Mouse (Mus musculus) forebrain, embryonic 14.5 days (tissue): ENCODE measurements around the gene Cers6. TPM values are rescaled to one million over a fixed set of nuclear protein-coding genes. Genes with fewer than 3 reads are reported as not detected.

Source experiments
- ATAC-seq: fragments of 200-750 bp; cut with Nextera tagmentation; 2 replicates; pipeline ENCODE4 v1.8.0; 2017; ENCODE audit warnings: mild to moderate bottlenecking, moderate library complexity
- DNase-seq: peaks from one replicate; pipeline ENCODE4 v3.0.0-alpha.2; 2015; ENCODE audit warnings: low spot score
- H3K27ac ChIP-seq: fragments of 300-500 bp; sonication (generic); 2 replicates; pipeline ENCODE4 v1.5.1; 2014; ENCODE audit warnings: low read depth, mild to moderate bottlenecking, control low read depth, low read length, moderate library complexity
- H3K27me3 ChIP-seq: fragments of 300-500 bp; sonication (generic); replicated peaks from 2 replicates; pipeline ENCODE4 v1.6.1; 2014; ENCODE audit warnings: low read length, control low read depth, mixed read lengths; ENCODE audit not compliant: control insufficient read depth, insufficient read depth
- H3K36me3 ChIP-seq: fragments of 300-500 bp; sonication (generic); 2 replicates; pipeline ENCODE4 v1.6.1; 2014; ENCODE audit warnings: low read length, control low read depth; ENCODE audit not compliant: control insufficient read depth, insufficient read depth
- H3K4me1 ChIP-seq: fragments of 300-500 bp; sonication (generic); 2 replicates; pipeline ENCODE4 v1.6.1; 2014; ENCODE audit warnings: antibody characterized with exemption, low read length, control low read depth; ENCODE audit not compliant: control insufficient read depth, insufficient read depth
- H3K4me2 ChIP-seq: fragments of 300-500 bp; sonication (generic); 2 replicates; pipeline ENCODE4 v1.6.1; 2014; ENCODE audit warnings: mild to moderate bottlenecking, control low read depth, low read length
- H3K4me3 ChIP-seq: fragments of 300-500 bp; sonication (generic); 2 replicates; pipeline ENCODE4 v1.5.1; 2014; ENCODE audit warnings: low read depth, low read length, control low read depth
- H3K9ac ChIP-seq: fragments of 300-500 bp; sonication (generic); 2 replicates; pipeline ENCODE4 v1.6.1; 2014; ENCODE audit warnings: mild to moderate bottlenecking, low read length, control low read depth, moderate library complexity
- H3K9me3 ChIP-seq: fragments of 300-500 bp; sonication (generic); replicated peaks from 2 replicates; pipeline ENCODE4 v1.6.1; 2016; ENCODE audit warnings: low read length, control low read depth, mixed read lengths; ENCODE audit not compliant: control insufficient read depth
- WGBS: fragments of 180-500 bp; shearing (Covaris S2); extraction: QIAGEN DNeasy Blood & Tissue Kit; methylation state at CpG from one replicate; pipeline ENCODE4 v1.1.7; 2014; 5-methylcytosine and 5-hydroxymethylcytosine counted together
- polyA plus RNA-seq: library from polyadenylated mRNA; unstranded; fragments of >200 nt; fragmentation: Nextera tagmentation; extraction: Ambion mirVana; gene quantifications from 2 replicates; pipeline ENCODE4 v1.2.1, GENCODE M21; 2014

Gene Cers6
- polyA plus RNA-seq, 1 experiment from 2014 or later = 57.3 TPM

GRCm38 (mm10) chr2:68860391-68860790, 850 bp upstream of the Cers6 start:
- Histone ChIP-seq H3K4me2 (peak overlapping the region; percentile 80), H3K27ac (no peak overlapping the region), H3K9me3 (no peaks in the 10 kb centered on the region), H3K36me3 (no peaks in the 10 kb centered on the region), H3K27me3 (no peaks in the 10 kb centered on the region), H3K9ac (no peak overlapping the region), H3K4me3 (no peak overlapping the region), H3K4me1 (peaks cover 8% of the 10 kb centered on the region; the same call in 1 of the 2 replicates)
- ATAC-seq = no peak
- WGBS = 71% methylated on average over 2 of the region's 2 CpGs
- DNase-seq = no peak

GRCm38 (mm10) chr2:68861721-68862463, 651 bp downstream of the Cers6 start:
- WGBS = under 1% methylated on average over 58 of the region's 64 CpGs
- Histone ChIP-seq H3K27me3 (no peaks in the 10 kb centered on the region), H3K36me3 (no peaks in the 10 kb centered on the region), H3K9ac (peak overlapping the region; percentile 95), H3K9me3 (no peaks in the 10 kb centered on the region), H3K4me1 (peaks cover 8% of the 10 kb centered on the region; the same call in 1 of the 2 replicates), H3K27ac (peak overlapping the region; percentile 81), H3K4me2 (peak overlapping the region; percentile 80), H3K4me3 (peak overlapping the region; percentile 84)
- ATAC-seq = peak; percentile 62
- DNase-seq = peak; percentile 67

- Histone ChIP-seq H3K36me3 (no peaks in the 10 kb centered on the region), H3K27me3 (no peaks in the 10 kb centered on the region), H3K9me3 (no peaks in the 10 kb centered on the region), H3K4me2 (peak overlapping the region; percentile 80), H3K4me1 (peaks cover 8% of the 10 kb centered on the region; the same call in 1 of the 2 replicates), H3K27ac (no peak overlapping the region), H3K9ac (peak overlapping the region; percentile 95), H3K4me3 (peak overlapping the region; percentile 84)
- WGBS = under 1% methylated on average over 15 of the region's 15 CpGs
- peak; percentile 45 for DNase-seq
- ATAC-seq = no peak
Measured at GRCm38 (mm10) chr2:68862464-68863266, 1.4 kb downstream of the Cers6 start.

DNA sequence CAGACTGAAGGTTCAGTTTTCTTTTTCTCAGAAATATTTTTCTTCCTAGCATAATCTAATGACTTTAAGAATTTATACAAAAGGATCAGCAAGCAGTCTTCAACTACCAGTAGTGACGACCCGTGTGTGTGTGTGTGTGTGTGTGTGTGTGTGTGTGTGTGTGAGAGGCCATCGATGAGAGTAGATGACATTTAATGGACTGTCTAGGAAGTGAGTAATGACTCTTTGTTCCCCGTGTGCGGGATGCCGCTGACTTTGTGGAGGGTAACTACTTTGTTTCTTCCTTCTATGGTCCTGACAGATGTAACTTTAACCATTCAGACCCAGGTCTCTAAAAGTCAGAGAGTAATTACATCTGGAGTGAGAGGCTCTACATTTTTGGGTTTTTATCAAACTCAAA, 2.3 kb downstream of the Cers6 start:
- H3K4me2 ChIP-seq = peak overlapping the region; percentile 80
- WGBS = 62% methylated on average over 6 of the region's 6 CpGs
- H3K4me3 ChIP-seq = peak overlapping the region; percentile 84
- H3K4me1 ChIP-seq = peaks cover 8% of the 10 kb centered on the region; the same call in 1 of the 2 replicates
- no peak for DNase-seq
- peak overlapping the region; percentile 95 for H3K9ac ChIP-seq
- H3K9me3 ChIP-seq = no peaks in the 10 kb centered on the region
- no peak overlapping the region for H3K27ac ChIP-seq
- no peaks in the 10 kb centered on the region for H3K27me3 ChIP-seq
- ATAC-seq = no peak
- H3K36me3 ChIP-seq = no peaks in the 10 kb centered on the region

DNA sequence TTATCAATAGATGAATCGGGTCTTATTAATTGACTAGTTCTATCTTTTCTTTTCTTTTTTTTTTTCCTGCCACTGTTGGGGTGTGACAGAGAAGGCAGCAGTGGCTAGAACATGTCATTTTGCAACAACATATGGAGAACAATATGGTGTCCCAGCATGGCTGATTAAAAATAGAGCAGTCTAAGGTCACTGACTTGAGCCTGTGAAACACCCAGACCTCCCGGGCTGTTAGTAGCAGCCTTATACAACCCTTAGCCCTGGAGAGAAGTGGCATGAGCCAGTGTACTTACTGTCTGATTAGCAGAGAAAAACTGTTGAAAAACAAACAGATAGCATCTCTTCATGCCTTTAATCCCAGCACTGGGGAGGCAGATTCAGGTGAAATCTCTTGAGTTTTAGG, 3.1 kb downstream of the Cers6 start:
- 76% methylated on average over 2 of the region's 2 CpGs for WGBS
- Histone ChIP-seq H3K9ac (no peak overlapping the region), H3K27ac (no peak overlapping the region), H3K9me3 (no peaks in the 10 kb centered on the region), H3K4me2 (no peak overlapping the region; the same call in 1 of the 2 replicates), H3K27me3 (no peaks in the 10 kb centered on the region), H3K36me3 (no peaks in the 10 kb centered on the region), H3K4me3 (no peak overlapping the region), H3K4me1 (peaks cover 8% of the 10 kb centered on the region; the same call in 1 of the 2 replicates)
- DNase-seq (no peak), ATAC-seq (no peak)

- Histone ChIP-seq H3K9ac (no peak overlapping the region), H3K4me2 (no peak overlapping the region), H3K4me3 (no peak overlapping the region), H3K9me3 (no peaks in the 10 kb centered on the region), H3K36me3 (no peaks in the 10 kb centered on the region), H3K27me3 (no peaks in the 10 kb centered on the region), H3K27ac (no peak overlapping the region), H3K4me1 (peaks cover 5% of the 10 kb centered on the region; the same call in 1 of the 2 replicates)
- 71% methylated on average over 4 of the region's 4 CpGs for WGBS
- ATAC-seq (no peak), DNase-seq (no peak)
Measured at GRCm38 (mm10) chr2:68867148-68867547, 5.9 kb downstream of the Cers6 start.

DNA sequence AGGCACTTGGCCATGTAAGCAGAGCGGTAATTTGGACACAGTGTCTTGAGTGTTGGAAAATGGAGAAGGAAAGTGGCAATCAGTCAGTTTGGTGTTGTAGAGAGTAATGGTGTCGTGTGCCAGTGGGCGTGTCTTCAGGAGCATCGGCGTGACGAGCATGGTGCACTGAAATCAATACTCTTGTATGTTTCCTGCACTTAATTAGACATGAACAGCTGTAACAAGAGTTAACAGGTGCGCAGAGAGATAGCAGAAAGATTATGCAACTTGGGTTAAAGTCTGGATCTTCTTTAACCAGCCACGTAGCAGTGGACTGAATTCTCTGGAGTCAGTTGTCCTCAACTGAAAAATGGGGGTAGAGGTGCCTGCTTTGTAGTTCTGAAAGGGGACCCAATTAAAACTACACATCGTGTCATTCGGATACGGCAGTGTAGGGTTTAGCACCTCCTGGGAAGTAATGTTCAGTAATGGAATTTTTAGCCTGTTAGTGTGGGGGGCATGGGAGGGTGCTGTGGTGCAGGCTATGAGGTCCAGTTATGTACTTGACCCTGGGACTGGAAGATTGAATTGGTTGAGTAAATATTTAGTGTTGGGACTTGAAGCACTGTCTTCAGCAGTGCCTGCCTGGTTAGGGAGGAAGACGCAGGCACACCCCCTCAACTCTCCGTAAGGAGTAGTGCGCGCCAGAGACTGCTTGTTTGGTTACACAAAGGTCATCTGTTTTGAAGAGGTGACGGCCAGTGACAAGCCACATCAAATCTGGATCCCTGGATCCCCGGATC, 9.9 kb downstream of the Cers6 start:
- Histone ChIP-seq H3K9me3 (no peaks in the 10 kb centered on the region), H3K27ac (no peak overlapping the region), H3K27me3 (no peaks in the 10 kb centered on the region), H3K9ac (no peak overlapping the region), H3K4me2 (no peak overlapping the region), H3K4me3 (no peak overlapping the region), H3K36me3 (no peaks in the 10 kb centered on the region), H3K4me1 (no peaks in the 10 kb centered on the region)
- 80% methylated on average over 17 of the region's 17 CpGs for WGBS
- ATAC-seq = no peak
- no peak for DNase-seq

DNA sequence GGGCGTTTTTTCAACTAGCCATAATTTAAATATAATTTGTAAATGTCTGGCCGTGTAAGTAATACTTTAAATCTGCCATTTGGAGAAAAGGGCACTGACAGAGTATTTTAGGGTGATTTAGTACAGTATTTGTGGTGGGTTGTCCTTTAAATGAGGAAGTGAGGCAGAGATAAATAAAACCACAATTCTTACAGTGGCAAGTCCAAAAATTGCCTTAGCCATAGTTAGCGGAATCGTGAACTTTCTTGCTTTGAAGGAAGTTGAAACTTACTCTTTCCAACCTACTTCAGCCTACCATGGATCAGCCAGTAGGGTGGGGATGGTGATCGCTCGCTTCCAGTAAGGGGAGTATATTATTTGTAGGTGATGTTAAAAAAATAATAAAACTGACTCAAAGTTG, 11.8 kb downstream of the Cers6 start:
- H3K9me3 ChIP-seq = no peaks in the 10 kb centered on the region
- no peak overlapping the region for H3K4me3 ChIP-seq
- no peaks in the 10 kb centered on the region for H3K4me1 ChIP-seq
- H3K27me3 ChIP-seq = no peaks in the 10 kb centered on the region
- H3K36me3 ChIP-seq = no peaks in the 10 kb centered on the region
- H3K9ac ChIP-seq = no peak overlapping the region
- no peak overlapping the region for H3K4me2 ChIP-seq
- DNase-seq (no peak), ATAC-seq (no peak)
- H3K27ac ChIP-seq = no peak overlapping the region
- WGBS = 94% methylated on average over 6 of the region's 6 CpGs
